Mouse (Mus musculus): ENCODE results near the gene Mrps27. TPM values are rescaled to one million over a fixed set of nuclear protein-coding genes. Genes with fewer than 3 reads are reported as not detected.

Gene Mrps27
- polyA plus RNA-seq, 1 experiment = 9.5 TPM

DNA sequence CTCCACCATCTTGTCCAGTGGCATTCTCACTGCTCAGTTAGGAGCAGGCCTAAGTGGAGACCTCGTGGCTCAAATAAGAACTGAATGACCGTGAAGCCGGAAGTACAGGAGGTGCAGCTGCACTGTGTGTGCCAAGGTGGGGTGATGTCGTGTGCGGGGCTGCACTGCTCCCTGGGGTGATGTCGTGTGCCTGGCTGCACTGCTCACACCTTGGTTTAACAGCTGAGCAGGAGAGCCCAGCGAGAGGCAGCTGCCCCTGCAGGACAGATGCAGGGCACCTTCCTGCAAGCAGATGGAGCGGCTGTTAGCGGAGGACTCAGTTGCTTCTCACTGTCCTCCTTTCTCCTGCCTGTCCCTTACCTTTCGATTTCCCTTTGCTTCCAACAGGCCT, 69.8 kb downstream of the Mrps27 start:
- TF ChIP-seq POLR2A (IDR thresholded peaks at IDR 0.05; ENCODE audit: borderline replicate concordance, extremely low read depth, low read depth, low read length) (no peak), CTCF (IDR thresholded peaks at IDR 0.05; ENCODE audit: insufficient read depth, low read length) (no peak)
- no peak for DNase-seq
- WGBS = 80% methylated on average over 10 of the region's 10 CpGs
- Histone ChIP-seq H3K4me3 (replicated peaks; ENCODE audit: extremely low read depth, low read depth, low read length) (no peak overlapping the region), H3K4me1 (ENCODE audit: control insufficient read depth, insufficient read depth, low read length) (no peaks in the 10 kb centered on the region; the same call in 1 of the 2 replicates)

DNA sequence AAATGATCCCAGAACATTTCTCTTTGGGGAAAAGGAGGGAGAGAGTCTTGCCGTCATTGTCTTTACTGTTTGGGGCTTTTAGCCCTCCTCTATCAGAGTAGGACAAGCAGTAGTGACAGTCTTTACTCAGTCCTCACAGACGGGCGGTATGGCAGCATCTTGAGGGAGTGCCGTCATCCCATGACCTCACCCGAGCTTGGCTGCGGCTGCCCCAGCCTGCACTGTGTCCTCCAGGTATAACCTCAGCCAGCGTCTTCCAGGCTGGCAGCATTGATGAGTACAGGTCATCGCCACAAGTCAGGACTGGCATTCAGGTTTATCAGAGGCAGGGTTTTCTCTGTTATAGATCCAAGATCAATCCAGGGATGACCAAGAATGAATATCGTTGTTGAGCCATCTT, 72.0 kb downstream of the Mrps27 start:
- TF ChIP-seq POLR2A (IDR thresholded peaks at IDR 0.05; ENCODE audit: borderline replicate concordance, extremely low read depth, low read depth, low read length) (no peak), CTCF (IDR thresholded peaks at IDR 0.05; ENCODE audit: insufficient read depth, low read length) (no peak)
- Histone ChIP-seq H3K4me1 (ENCODE audit: control insufficient read depth, insufficient read depth, low read length) (no peaks in the 10 kb centered on the region; the same call in 1 of the 2 replicates), H3K4me3 (replicated peaks; ENCODE audit: extremely low read depth, low read depth, low read length) (no peak overlapping the region)
- WGBS = 81% methylated on average over 9 of the region's 9 CpGs
- DNase-seq = no peak

DNA sequence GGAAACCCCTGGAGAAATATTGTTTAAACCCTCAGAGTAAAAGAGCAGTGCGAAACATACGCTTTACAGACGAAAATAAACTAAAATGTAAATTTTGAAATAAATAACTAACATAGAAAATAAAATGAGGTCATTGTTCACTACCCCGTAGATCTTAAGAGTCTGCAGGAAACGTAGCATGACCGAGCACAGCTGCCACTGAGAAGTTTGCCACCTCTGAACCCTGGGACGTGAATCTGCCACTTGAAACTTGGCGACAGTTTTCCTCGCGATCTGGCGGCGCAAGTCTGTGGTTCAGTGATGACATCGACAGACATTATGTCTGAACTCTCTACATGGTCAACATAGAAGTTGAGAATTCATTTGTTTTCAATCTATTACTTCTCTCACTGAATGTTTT, 79.0 kb downstream of the Mrps27 start:
- Histone ChIP-seq H3K4me1 (ENCODE audit: control insufficient read depth, insufficient read depth, low read length) (no peaks in the 10 kb centered on the region), H3K4me3 (replicated peaks; ENCODE audit: extremely low read depth, low read depth, low read length) (no peak overlapping the region)
- TF ChIP-seq POLR2A (IDR thresholded peaks at IDR 0.05; ENCODE audit: borderline replicate concordance, extremely low read depth, low read depth, low read length) = no peak
- no peak for TF ChIP-seq CTCF (IDR thresholded peaks at IDR 0.05; ENCODE audit: insufficient read depth, low read length)
- DNase-seq = no peak
- WGBS = 74% methylated on average over 13 of the region's 13 CpGs

DNA sequence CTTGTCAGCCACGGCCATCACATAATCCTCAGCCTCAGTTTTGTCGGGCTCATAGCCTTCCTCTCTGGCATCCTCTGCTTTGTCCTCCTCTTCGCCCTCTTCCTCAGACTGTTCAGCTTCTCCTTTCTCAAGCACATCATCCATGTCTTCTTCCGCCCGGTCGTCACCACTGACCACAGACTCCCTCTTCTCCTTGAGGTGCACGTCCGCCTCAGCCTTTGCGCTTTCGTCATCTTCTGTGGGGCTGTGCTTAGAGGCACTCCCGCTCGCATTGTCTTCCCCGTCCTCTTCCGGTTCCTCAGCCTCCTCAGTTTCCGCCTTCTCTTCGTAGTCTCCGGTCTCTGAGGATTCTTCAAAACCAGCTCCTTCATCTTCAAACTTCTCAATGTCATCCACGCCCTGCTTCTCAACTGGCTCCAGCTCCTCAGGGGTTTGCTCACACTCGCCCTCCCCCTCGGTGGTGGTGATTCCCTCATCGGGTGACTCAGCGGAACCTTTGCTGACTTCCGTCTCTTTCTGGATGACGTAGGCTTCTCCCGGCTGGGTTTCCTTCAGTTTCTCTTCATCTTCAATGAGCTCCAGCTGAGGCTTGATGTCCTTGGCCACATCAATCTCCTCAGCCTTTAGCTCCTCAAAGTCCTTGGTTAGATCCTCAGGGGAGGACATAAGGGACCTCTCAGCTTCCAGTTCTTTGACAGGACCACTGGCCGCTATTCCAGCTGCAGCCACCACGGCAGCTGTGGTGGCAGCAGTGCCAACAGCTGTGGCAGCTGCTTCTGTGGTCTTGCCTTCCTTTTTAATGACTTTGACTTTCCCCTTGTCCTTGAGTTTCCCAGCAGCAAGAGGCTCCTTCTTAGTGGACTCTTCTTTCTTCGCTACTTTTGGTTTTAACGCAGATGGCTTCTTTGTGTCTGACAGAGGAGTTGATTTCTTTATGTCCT, 88.8 kb downstream of the Mrps27 start:
- Histone ChIP-seq H3K4me1 (ENCODE audit: control insufficient read depth, insufficient read depth, low read length) (no peaks in the 10 kb centered on the region), H3K4me3 (replicated peaks; ENCODE audit: extremely low read depth, low read depth, low read length) (no peak overlapping the region)
- DNase-seq = no peak
- 85% methylated on average over 29 of the region's 29 CpGs for WGBS
- TF ChIP-seq POLR2A (IDR thresholded peaks at IDR 0.05; ENCODE audit: borderline replicate concordance, extremely low read depth, low read depth, low read length) = no peak
- TF ChIP-seq CTCF (IDR thresholded peaks at IDR 0.05; ENCODE audit: insufficient read depth, low read length) = no peak

DNA sequence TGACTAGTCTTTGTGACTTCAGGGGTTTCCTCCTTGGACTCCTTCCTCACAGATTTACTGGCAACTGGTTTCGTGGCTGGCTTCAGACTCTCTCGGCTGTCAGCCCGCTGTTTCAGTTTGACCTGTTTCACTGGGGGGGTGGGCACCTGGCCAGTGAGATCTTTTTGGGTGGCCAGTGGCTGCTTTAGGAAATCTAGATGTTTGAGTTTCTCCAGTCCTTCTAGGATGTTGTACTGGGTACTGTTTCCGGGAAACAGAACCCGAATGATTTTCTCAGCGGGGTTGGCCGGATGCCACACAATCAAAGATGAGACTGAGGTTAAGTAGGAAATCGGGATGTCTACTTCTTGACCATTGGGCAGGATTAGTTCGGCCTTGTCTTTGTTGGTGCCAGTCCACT, 89.9 kb downstream of the Mrps27 start:
- Histone ChIP-seq H3K4me3 (replicated peaks; ENCODE audit: extremely low read depth, low read depth, low read length) (no peak overlapping the region), H3K4me1 (ENCODE audit: control insufficient read depth, insufficient read depth, low read length) (no peaks in the 10 kb centered on the region)
- DNase-seq = no peak
- WGBS = 84% methylated on average over 9 of the region's 9 CpGs
- no peak for TF ChIP-seq CTCF (IDR thresholded peaks at IDR 0.05; ENCODE audit: insufficient read depth, low read length)
- TF ChIP-seq POLR2A (IDR thresholded peaks at IDR 0.05; ENCODE audit: borderline replicate concordance, extremely low read depth, low read depth, low read length) = no peak

DNA sequence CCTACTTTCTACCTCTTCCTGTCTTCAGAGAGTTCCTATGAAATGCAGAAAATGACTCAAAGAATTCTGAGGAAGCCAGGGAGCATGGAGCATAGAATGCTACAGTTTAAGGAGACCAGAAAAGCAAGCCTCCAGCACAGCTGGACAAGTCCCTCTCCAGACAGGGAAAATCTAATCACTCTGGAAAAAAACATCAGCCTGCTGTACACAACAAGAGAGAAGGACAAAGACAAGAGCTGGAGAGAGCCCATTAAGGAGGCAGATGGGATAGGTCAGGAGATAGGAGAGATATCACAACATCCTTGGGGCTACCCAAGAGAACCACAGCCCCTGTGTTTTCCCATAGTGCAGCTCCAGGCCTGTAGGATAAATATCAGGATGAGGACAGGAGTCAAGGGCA, 92.5 kb downstream of the Mrps27 start:
- DNase-seq = no peak
- Histone ChIP-seq H3K4me3 (replicated peaks; ENCODE audit: extremely low read depth, low read depth, low read length) (no peak overlapping the region), H3K4me1 (ENCODE audit: control insufficient read depth, insufficient read depth, low read length) (no peaks in the 10 kb centered on the region)
- TF ChIP-seq CTCF (IDR thresholded peaks at IDR 0.05; ENCODE audit: insufficient read depth, low read length) (no peak), POLR2A (IDR thresholded peaks at IDR 0.05; ENCODE audit: borderline replicate concordance, extremely low read depth, low read depth, low read length) (no peak)

DNA sequence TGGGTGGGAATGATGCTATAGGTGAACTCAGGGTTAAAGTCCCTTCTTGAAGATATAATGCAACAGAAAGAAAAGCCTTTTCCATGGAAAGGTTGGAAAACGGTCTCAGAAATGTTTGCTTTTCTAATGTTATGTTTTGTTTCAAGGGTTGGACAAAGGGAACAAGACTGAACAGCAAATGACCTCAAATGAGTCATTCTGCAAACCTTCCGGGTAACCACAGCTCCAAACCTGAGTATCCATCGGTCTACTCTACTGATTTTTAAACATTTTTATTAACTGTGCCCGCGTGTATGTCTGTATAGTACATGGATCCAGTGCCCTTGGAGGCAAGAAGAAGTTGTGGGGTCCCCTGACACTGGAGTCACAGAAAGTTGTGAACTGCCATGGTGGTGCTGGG, 94.8 kb downstream of the Mrps27 start:
- WGBS = 87% methylated on average over 5 of the region's 5 CpGs
- TF ChIP-seq CTCF (IDR thresholded peaks at IDR 0.05; ENCODE audit: insufficient read depth, low read length) = no peak
- no peak for TF ChIP-seq POLR2A (IDR thresholded peaks at IDR 0.05; ENCODE audit: borderline replicate concordance, extremely low read depth, low read depth, low read length)
- H3K4me1 ChIP-seq (ENCODE audit: control insufficient read depth, insufficient read depth, low read length) = no peaks in the 10 kb centered on the region
- no peak for DNase-seq
- no peak overlapping the region for H3K4me3 ChIP-seq (replicated peaks; ENCODE audit: extremely low read depth, low read depth, low read length)

DNA sequence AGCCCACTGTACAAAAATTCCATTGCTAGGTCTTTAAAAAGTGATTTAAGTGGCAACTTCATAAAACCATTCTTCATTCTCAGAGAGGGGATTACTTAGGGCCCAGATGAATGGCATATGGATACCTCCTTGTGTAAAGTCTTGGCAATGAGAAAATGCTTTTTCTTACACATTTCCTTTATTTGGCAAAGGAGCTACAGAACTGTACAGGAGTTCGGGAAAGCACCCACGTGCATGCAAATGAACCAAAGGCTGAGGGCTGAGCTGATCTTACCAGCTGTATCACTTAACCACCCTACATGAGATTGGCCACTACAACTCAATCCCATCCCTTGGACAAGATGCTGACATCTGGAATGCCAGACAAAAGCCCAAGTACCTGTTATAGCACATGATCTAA, 95.6 kb downstream of the Mrps27 start:
- TF ChIP-seq CTCF (IDR thresholded peaks at IDR 0.05; ENCODE audit: insufficient read depth, low read length) (no peak), POLR2A (IDR thresholded peaks at IDR 0.05; ENCODE audit: borderline replicate concordance, extremely low read depth, low read depth, low read length) (no peak)
- Histone ChIP-seq H3K4me1 (ENCODE audit: control insufficient read depth, insufficient read depth, low read length) (no peaks in the 10 kb centered on the region), H3K4me3 (replicated peaks; ENCODE audit: extremely low read depth, low read depth, low read length) (no peak overlapping the region)
- no peak for DNase-seq
- WGBS = 99% methylated on average over 2 of the region's 2 CpGs

DNA sequence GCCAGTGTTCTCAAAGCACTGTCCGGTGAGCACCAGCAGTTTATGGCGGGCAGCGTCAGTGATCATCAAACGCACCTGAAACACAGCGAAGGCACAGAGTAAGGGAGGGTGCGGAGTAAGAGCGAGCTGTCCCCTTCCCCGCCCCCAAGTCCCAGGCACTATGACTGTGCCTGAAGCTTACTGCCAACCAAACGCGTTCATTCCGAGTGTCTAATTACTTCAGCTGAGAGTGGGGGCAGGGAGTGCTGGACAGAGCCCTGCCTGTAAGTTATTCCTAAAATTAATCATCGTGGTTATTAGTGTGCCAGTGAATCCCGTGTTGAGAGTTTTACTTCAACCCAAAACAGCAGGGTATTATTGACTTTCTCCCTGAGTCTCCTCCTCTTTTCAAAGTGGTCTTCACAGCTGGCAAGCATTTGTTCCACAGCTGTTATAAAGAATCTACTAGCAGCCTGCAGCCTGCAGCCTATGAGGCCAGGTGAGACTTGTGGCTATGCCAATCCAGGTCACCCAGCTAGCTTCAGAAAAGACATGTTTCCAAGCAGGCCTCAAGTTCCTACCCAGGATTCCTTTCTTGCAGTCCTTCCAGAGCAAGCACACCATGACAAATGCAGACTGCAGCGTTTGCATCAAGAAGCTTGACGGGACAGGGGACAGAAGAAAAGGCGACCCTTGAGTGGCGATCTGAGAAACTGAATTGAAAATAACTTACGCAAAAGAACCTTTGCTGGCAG, 97.3 kb downstream of the Mrps27 start:
- DNase-seq = no peak
- Histone ChIP-seq H3K4me1 (ENCODE audit: control insufficient read depth, insufficient read depth, low read length) (no peaks in the 10 kb centered on the region), H3K4me3 (replicated peaks; ENCODE audit: extremely low read depth, low read depth, low read length) (no peak overlapping the region)
- TF ChIP-seq CTCF (IDR thresholded peaks at IDR 0.05; ENCODE audit: insufficient read depth, low read length) = no peak
- no peak for TF ChIP-seq POLR2A (IDR thresholded peaks at IDR 0.05; ENCODE audit: borderline replicate concordance, extremely low read depth, low read depth, low read length)
- 75% methylated on average over 18 of the region's 18 CpGs for WGBS

Measured in lung, adult 2 months (tissue).